Mouse (Mus musculus) midbrain, postnatal 0 days (tissue): ENCODE measurements at regions not wholly inside any gene's neighbourhood (a gene's known extent, or its start where the extent isn't known, plus 50 kb on each side); places are given as distances from the start of the nearest gene placed in this dataset.
A peak's percentile ranks its signal among the peaks of the same experiment; 100 is the strongest.

Source experiments
- ATAC-seq: fragments of 200-750 bp; cut with Nextera tagmentation; 2 replicates; pipeline ENCODE4 v1.8.0; 2017; ENCODE audit warnings: moderate number of reproducible peaks, mild to moderate bottlenecking, moderate TSS enrichment, moderate library complexity; ENCODE audit not compliant: low FRiP score
- DNase-seq: peaks from one replicate; pipeline ENCODE4 v3.0.0-alpha.2; 2015; ENCODE audit warnings: low spot score
- H3K27ac ChIP-seq: fragments of 300-500 bp; sonication (generic); 2 replicates; pipeline ENCODE4 v1.5.1; 2014; ENCODE audit warnings: low read depth, mild to moderate bottlenecking, low read length, mixed read lengths
- H3K27me3 ChIP-seq: fragments of 300-500 bp; sonication (generic); 2 replicates; pipeline ENCODE4 v1.6.1; 2014; ENCODE audit warnings: low read length, control low read depth, mixed read lengths; ENCODE audit not compliant: insufficient read depth
- H3K36me3 ChIP-seq: fragments of 300-500 bp; sonication (generic); 2 replicates; pipeline ENCODE4 v1.6.1; 2014; ENCODE audit warnings: low read length, control low read depth, mixed read lengths; ENCODE audit not compliant: insufficient read depth
- H3K4me1 ChIP-seq: fragments of 300-500 bp; sonication (generic); 2 replicates; pipeline ENCODE4 v1.6.1; 2014; ENCODE audit warnings: mild to moderate bottlenecking, control low read depth, antibody characterized with exemption, low read length, mixed read lengths; ENCODE audit not compliant: insufficient read depth
- H3K4me2 ChIP-seq: fragments of 300-500 bp; sonication (generic); 2 replicates; pipeline ENCODE4 v1.6.1; 2014; ENCODE audit warnings: low read depth, mild to moderate bottlenecking, low read length, mixed read lengths; ENCODE audit not compliant: poor library complexity, severe bottlenecking
- H3K4me3 ChIP-seq: fragments of 300-500 bp; sonication (generic); 2 replicates; pipeline ENCODE4 v1.5.1; 2014; ENCODE audit warnings: low read depth, mild to moderate bottlenecking, low read length, moderate library complexity
- H3K9ac ChIP-seq: fragments of 300-500 bp; sonication (generic); replicated peaks from 2 replicates; pipeline ENCODE4 v1.6.1; 2014; ENCODE audit warnings: mild to moderate bottlenecking, low read length, moderate library complexity, mixed read lengths; ENCODE audit not compliant: poor library complexity, severe bottlenecking
- H3K9me3 ChIP-seq: fragments of 300-500 bp; sonication (generic); 2 replicates; pipeline ENCODE4 v1.6.1; 2016; ENCODE audit warnings: low read length, control low read depth
- CTCF ChIP-seq: IDR thresholded peaks from 2 replicates; pipeline ENCODE4 v1.5.1; 2016; ENCODE audit warnings: antibody characterized with exemption, mild to moderate bottlenecking
- WGBS: fragments of 180-500 bp; shearing (Covaris S2); extraction: QIAGEN DNeasy Blood & Tissue Kit; methylation state at CpG from one replicate; pipeline ENCODE4 v1.1.7; 2014; 5-methylcytosine and 5-hydroxymethylcytosine counted together

GRCm38 (mm10) chr13:118483031-118483430 lies 96.0 kb upstream of the Mrps30 start:
- 39% methylated on average over 8 of the region's 8 CpGs for WGBS

GRCm38 (mm10) chr13:118480237-118480636 lies 93.2 kb upstream of the Mrps30 start:
- no peak overlapping the region for H3K4me2 ChIP-seq
- no peak for DNase-seq
- H3K4me1 ChIP-seq = peaks cover 3% of the 10 kb centered on the region; the same call in 1 of the 2 replicates
- H3K9ac ChIP-seq = no peak overlapping the region
- no peaks in the 10 kb centered on the region for H3K27me3 ChIP-seq
- H3K36me3 ChIP-seq = no peaks in the 10 kb centered on the region
- no peak overlapping the region for H3K4me3 ChIP-seq
- no peak for TF ChIP-seq CTCF
- no peak overlapping the region for H3K27ac ChIP-seq
- H3K9me3 ChIP-seq = no peaks in the 10 kb centered on the region
- WGBS = 76% methylated on average over 1 of the region's 1 CpGs
- no peak for ATAC-seq

More at GRCm38 (mm10) chr13:118483031-118483430, 96.0 kb upstream of the Mrps30 start:
- Histone ChIP-seq H3K9me3 (no peaks in the 10 kb centered on the region), H3K4me1 (peaks cover 3% of the 10 kb centered on the region; the same call in 1 of the 2 replicates), H3K36me3 (no peaks in the 10 kb centered on the region), H3K27ac (no peak overlapping the region), H3K27me3 (no peaks in the 10 kb centered on the region), H3K4me2 (no peak overlapping the region), H3K4me3 (no peak overlapping the region), H3K9ac (no peak overlapping the region)
- no peak for TF ChIP-seq CTCF
- ATAC-seq = no peak
- DNase-seq = no peak

- no peaks in the 10 kb centered on the region for H3K9me3 ChIP-seq
- H3K27ac ChIP-seq = no peak overlapping the region
- no peak for TF ChIP-seq CTCF
- H3K36me3 ChIP-seq = no peaks in the 10 kb centered on the region
- no peak overlapping the region for H3K9ac ChIP-seq
- no peaks in the 10 kb centered on the region for H3K27me3 ChIP-seq
- H3K4me1 ChIP-seq = peaks cover 3% of the 10 kb centered on the region; the same call in 1 of the 2 replicates
- 70% methylated on average over 1 of the region's 1 CpGs for WGBS
- ATAC-seq (no peak), DNase-seq (no peak)
- no peak overlapping the region for H3K4me2 ChIP-seq
- H3K4me3 ChIP-seq = no peak overlapping the region
These were observed 91.4 kb upstream of the Mrps30 start for GRCm38 (mm10) chr13:118478487-118478886.

- ATAC-seq (no peak), DNase-seq (no peak)
- Histone ChIP-seq H3K9ac (no peak overlapping the region), H3K36me3 (no peaks in the 10 kb centered on the region), H3K4me2 (no peak overlapping the region), H3K9me3 (no peaks in the 10 kb centered on the region), H3K27ac (no peak overlapping the region), H3K4me1 (no peaks in the 10 kb centered on the region), H3K4me3 (no peak overlapping the region), H3K27me3 (no peaks in the 10 kb centered on the region)
- no peak for TF ChIP-seq CTCF
- WGBS = 87% methylated on average over 7 of the region's 7 CpGs
These were observed 85.5 kb upstream of the Mrps30 start for GRCm38 (mm10) chr13:118472578-118472977.

- no peaks in the 10 kb centered on the region for H3K4me1 ChIP-seq
- DNase-seq (no peak), ATAC-seq (no peak)
- WGBS = 92% methylated on average over 9 of the region's 9 CpGs
- H3K27me3 ChIP-seq = no peaks in the 10 kb centered on the region
- H3K4me2 ChIP-seq = no peak overlapping the region
- H3K9ac ChIP-seq = no peak overlapping the region
- no peak overlapping the region for H3K27ac ChIP-seq
- no peak overlapping the region for H3K4me3 ChIP-seq
- H3K36me3 ChIP-seq = no peaks in the 10 kb centered on the region
- no peak for TF ChIP-seq CTCF
- H3K9me3 ChIP-seq = no peaks in the 10 kb centered on the region
These were observed 72.8 kb upstream of the Mrps30 start for GRCm38 (mm10) chr13:118459672-118460384.

GRCm38 (mm10) chr13:118448977-118449705 lies 62.1 kb upstream of the Mrps30 start:
- no peak for DNase-seq
- Histone ChIP-seq H3K4me3 (no peak overlapping the region), H3K4me2 (no peak overlapping the region), H3K9ac (no peak overlapping the region), H3K27me3 (no peaks in the 10 kb centered on the region), H3K9me3 (no peaks in the 10 kb centered on the region), H3K27ac (no peak overlapping the region), H3K4me1 (no peaks in the 10 kb centered on the region), H3K36me3 (no peaks in the 10 kb centered on the region)
- ATAC-seq = peak; percentile 52; the same call in 1 of the 2 replicates
- no peak for TF ChIP-seq CTCF
- 17% methylated on average over 6 of the region's 6 CpGs for WGBS
